Mouse (Mus musculus) liver, embryonic 13.5 days (tissue): ENCODE results near the gene Polr3b. TPM values are rescaled to one million over a fixed set of nuclear protein-coding genes. Genes with fewer than 3 reads are reported as not detected.

Source experiments
- ATAC-seq: fragments of 200-750 bp; cut with Nextera tagmentation; 2 replicates; pipeline ENCODE4 v1.8.0; 2017; ENCODE audit warnings: low read depth, mild to moderate bottlenecking, moderate number of reproducible peaks, moderate library complexity
- DNase-seq: peaks from one replicate; pipeline ENCODE4 v3.0.0; 2022
- H3K27ac ChIP-seq: fragments of 300-500 bp; sonication (generic); 2 replicates; pipeline ENCODE4 v1.5.1; 2015; ENCODE audit warnings: moderate library complexity, mild to moderate bottlenecking, inconsistent platforms
- H3K27me3 ChIP-seq: fragments of 300-500 bp; sonication (generic); 2 replicates; pipeline ENCODE4 v1.6.1; 2015; ENCODE audit warnings: mild to moderate bottlenecking, inconsistent platforms
- H3K36me3 ChIP-seq: fragments of 300-500 bp; sonication (generic); 2 replicates; pipeline ENCODE4 v1.6.1; 2015; ENCODE audit warnings: mild to moderate bottlenecking, inconsistent platforms
- H3K4me1 ChIP-seq: fragments of 300-500 bp; sonication (generic); replicated peaks from 2 replicates; pipeline ENCODE4 v1.6.1; 2015; ENCODE audit warnings: inconsistent platforms
- H3K4me2 ChIP-seq: fragments of 300-500 bp; sonication (generic); 2 replicates; pipeline ENCODE4 v1.6.1; 2015; ENCODE audit warnings: inconsistent platforms, mild to moderate bottlenecking, moderate library complexity
- H3K4me3 ChIP-seq: fragments of 300-500 bp; sonication (generic); replicated peaks from 2 replicates; pipeline ENCODE4 v1.5.1; 2015; ENCODE audit warnings: mild to moderate bottlenecking, inconsistent platforms
- H3K9ac ChIP-seq: fragments of 300-500 bp; sonication (generic); 2 replicates; pipeline ENCODE4 v1.6.1; 2015; ENCODE audit warnings: mild to moderate bottlenecking, inconsistent platforms
- H3K9me3 ChIP-seq: fragments of 300-500 bp; sonication (generic); replicated peaks from 2 replicates; pipeline ENCODE4 v1.6.1; 2016; ENCODE audit warnings: inconsistent platforms
- WGBS: fragments of 180-500 bp; shearing (Covaris S2); methylation state at CpG from one replicate; pipeline ENCODE4 v1.1.7; 2015; ENCODE audit not compliant: insufficient replicate concordance; 5-methylcytosine and 5-hydroxymethylcytosine counted together
- polyA plus RNA-seq: library from polyadenylated mRNA; unstranded; fragments of >200 nt; fragmentation: Nextera tagmentation; extraction: Ambion mirVana; gene quantifications from 2 replicates; pipeline ENCODE4 v1.2.1, GENCODE M21; 2015

Gene Polr3b
- polyA plus RNA-seq, 1 experiment from 2014 or later, result 5.7 TPM

DNA sequence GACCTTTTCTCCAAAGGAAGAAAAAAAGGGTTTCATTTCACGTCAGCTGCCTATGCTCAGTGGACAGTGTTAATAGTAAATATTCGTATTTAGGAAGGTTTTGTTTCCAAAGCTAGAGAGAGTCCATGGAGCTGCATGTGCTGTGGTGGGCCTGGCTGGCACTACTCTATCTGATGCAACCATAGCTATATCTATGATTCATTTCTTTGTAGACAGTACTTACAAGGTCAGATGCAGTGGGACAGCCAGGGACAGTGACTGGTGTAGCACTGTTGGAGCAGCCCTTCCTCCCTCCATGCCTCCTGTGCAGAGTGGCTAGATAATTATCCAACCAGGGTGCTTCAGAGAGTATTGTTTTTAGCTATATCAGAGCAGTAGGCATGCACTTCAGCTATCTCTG, 9.8 kb upstream of the Polr3b start:
- Histone ChIP-seq H3K4me3 (no peak overlapping the region), H3K9me3 (no peaks in the 10 kb centered on the region), H3K27ac (no peak overlapping the region), H3K36me3 (no peaks in the 10 kb centered on the region; the same call in 1 of the 2 replicates), H3K4me1 (peaks cover 14% of the 10 kb centered on the region), H3K27me3 (no peaks in the 10 kb centered on the region), H3K4me2 (no peak overlapping the region), H3K9ac (no peak overlapping the region)
- DNase-seq, result no peak
- ATAC-seq, result no peak
- WGBS, result 48% methylated on average over 2 of the region's 2 CpGs

DNA sequence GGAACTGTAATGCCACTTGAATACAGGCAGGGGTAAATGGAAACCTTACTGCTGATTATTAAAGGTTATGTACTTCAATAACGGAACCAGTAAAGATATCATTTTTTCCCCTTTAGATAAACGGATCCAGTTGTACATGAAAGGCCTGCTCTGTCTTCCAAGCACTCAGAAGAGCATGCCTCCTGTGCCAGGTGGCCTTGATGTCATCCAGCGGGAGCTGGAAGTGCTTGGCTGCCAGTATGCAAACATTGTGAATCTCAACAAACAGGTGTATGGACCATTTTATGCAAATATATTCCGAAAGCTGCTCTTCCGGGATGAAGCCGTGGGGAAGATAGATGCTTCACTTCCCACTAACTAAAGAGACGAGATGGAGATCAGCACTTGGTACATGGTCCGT, 8.7 kb upstream of the Polr3b start:
- Histone ChIP-seq H3K9ac (no peak overlapping the region), H3K27ac (no peak overlapping the region), H3K27me3 (no peaks in the 10 kb centered on the region), H3K4me1 (peaks cover 14% of the 10 kb centered on the region), H3K4me3 (no peak overlapping the region), H3K9me3 (no peaks in the 10 kb centered on the region), H3K36me3 (no peaks in the 10 kb centered on the region; the same call in 1 of the 2 replicates), H3K4me2 (no peak overlapping the region)
- DNase-seq (no peak), ATAC-seq (no peak)
- 75% methylated on average over 8 of the region's 8 CpGs for WGBS

GRCm38 (mm10) chr10:84615076-84615475, 7.0 kb upstream of the Polr3b start:
- H3K4me3 ChIP-seq, result no peak overlapping the region
- H3K9me3 ChIP-seq, result no peaks in the 10 kb centered on the region
- WGBS, result 47% methylated on average over 3 of the region's 3 CpGs
- H3K27me3 ChIP-seq, result no peaks in the 10 kb centered on the region
- DNase-seq, result no peak
- ATAC-seq, result no peak
- H3K4me1 ChIP-seq, result peaks cover 14% of the 10 kb centered on the region
- no peak overlapping the region for H3K9ac ChIP-seq
- H3K4me2 ChIP-seq, result no peak overlapping the region
- no peaks in the 10 kb centered on the region; the same call in 1 of the 2 replicates for H3K36me3 ChIP-seq
- no peak overlapping the region for H3K27ac ChIP-seq

DNA sequence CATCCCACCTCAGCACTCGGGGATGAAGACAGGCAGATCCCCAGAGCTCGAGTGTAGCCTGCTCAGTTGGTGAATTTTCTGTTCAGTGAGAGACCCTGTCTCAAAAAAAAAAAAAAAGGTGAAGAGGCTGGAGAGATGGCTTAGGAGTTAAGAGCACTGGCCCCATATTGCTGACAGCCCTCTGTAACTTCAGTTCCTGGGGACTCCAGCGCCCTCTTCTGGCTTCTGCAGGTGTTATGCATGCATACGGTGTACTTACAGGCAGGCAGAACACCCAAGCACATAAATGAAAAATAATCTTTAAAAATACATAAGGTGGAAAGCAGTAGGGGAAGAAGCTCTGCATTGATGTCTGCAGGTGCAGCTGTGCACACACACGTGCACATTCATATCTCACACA, 9.1 kb downstream of the Polr3b start:
- WGBS, result 60% methylated on average over 5 of the region's 5 CpGs
- no peak overlapping the region for H3K4me2 ChIP-seq
- no peaks in the 10 kb centered on the region for H3K9me3 ChIP-seq
- H3K27ac ChIP-seq, result no peak overlapping the region
- no peak overlapping the region for H3K9ac ChIP-seq
- DNase-seq, result no peak
- no peaks in the 10 kb centered on the region for H3K4me1 ChIP-seq
- H3K27me3 ChIP-seq, result no peaks in the 10 kb centered on the region
- peak; percentile 31; the same call in 1 of the 2 replicates for ATAC-seq
- no peak overlapping the region for H3K4me3 ChIP-seq
- peaks cover 32% of the 10 kb centered on the region for H3K36me3 ChIP-seq

GRCm38 (mm10) chr10:84632005-84632404, 9.9 kb downstream of the Polr3b start:
- 89% methylated on average over 4 of the region's 4 CpGs for WGBS

GRCm38 (mm10) chr10:84636656-84637055, 14.6 kb downstream of the Polr3b start:
- H3K27me3 ChIP-seq, result no peaks in the 10 kb centered on the region
- ATAC-seq (no peak), DNase-seq (no peak)
- peaks cover 55% of the 10 kb centered on the region for H3K36me3 ChIP-seq
- no peak overlapping the region for H3K4me2 ChIP-seq
- H3K9me3 ChIP-seq, result no peaks in the 10 kb centered on the region
- WGBS, result 90% methylated on average over 10 of the region's 10 CpGs
- H3K9ac ChIP-seq, result no peak overlapping the region
- H3K4me1 ChIP-seq, result peaks cover 19% of the 10 kb centered on the region
- no peak overlapping the region for H3K4me3 ChIP-seq
- no peak overlapping the region for H3K27ac ChIP-seq

More at GRCm38 (mm10) chr10:84632005-84632404, 9.9 kb downstream of the Polr3b start:
- H3K9me3 ChIP-seq, result no peaks in the 10 kb centered on the region
- no peak overlapping the region for H3K4me2 ChIP-seq
- H3K27me3 ChIP-seq, result no peaks in the 10 kb centered on the region
- H3K36me3 ChIP-seq, result peaks cover 40% of the 10 kb centered on the region
- no peak overlapping the region for H3K27ac ChIP-seq
- H3K4me1 ChIP-seq, result no peaks in the 10 kb centered on the region
- no peak for DNase-seq
- no peak overlapping the region for H3K4me3 ChIP-seq
- no peak overlapping the region for H3K9ac ChIP-seq
- ATAC-seq, result no peak

GRCm38 (mm10) chr10:84638382-84638781, 16.3 kb downstream of the Polr3b start:
- DNase-seq (no peak), ATAC-seq (no peak)
- H3K4me3 ChIP-seq, result no peak overlapping the region
- H3K4me2 ChIP-seq, result no peak overlapping the region
- peaks cover 41% of the 10 kb centered on the region for H3K36me3 ChIP-seq
- 82% methylated on average over 4 of the region's 4 CpGs for WGBS
- no peaks in the 10 kb centered on the region for H3K27me3 ChIP-seq
- no peak overlapping the region; the same call in 1 of the 2 replicates for H3K9ac ChIP-seq
- H3K9me3 ChIP-seq, result no peaks in the 10 kb centered on the region
- peak overlapping the region; percentile 82 for H3K27ac ChIP-seq
- peaks cover 19% of the 10 kb centered on the region for H3K4me1 ChIP-seq

DNA sequence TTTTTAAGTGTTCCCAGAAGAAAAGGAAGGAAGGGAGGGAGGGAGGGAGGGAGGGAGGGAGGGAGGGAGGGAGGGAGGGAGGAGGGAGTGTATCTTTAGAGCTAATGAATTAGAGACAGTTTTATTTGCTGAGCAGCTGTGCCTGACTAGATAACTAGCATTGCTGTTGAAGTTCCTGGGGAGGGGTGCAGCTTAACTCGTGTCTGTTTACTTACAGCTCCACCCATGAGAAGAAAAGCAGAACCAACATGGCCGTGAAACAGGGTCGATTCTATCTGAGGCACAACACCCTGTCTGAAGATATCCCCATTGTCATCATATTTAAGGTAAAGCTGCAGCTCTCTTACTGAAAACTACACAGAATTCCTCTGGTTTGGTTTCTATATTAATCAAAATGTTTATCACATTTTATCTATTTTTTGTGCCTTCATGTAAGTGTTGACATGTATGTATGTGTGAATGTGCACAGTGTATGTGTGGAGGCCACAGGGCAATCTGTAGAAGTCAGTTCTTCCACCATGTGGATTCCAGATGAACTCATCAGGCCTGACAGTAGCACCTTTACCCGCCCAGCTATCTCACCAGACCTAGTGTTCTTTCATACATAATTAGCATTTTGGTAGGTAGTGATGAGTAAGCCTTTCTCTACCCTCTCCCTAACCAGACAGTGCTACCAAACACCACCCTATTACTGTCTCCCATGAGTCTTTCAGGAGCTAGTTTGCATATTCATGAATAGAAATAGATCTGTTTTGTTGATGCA, 17.6 kb downstream of the Polr3b start:
- H3K9me3 ChIP-seq, result no peaks in the 10 kb centered on the region
- 26% methylated on average over 4 of the region's 4 CpGs for WGBS
- no peaks in the 10 kb centered on the region for H3K27me3 ChIP-seq
- peak overlapping the region; percentile 35 for H3K4me2 ChIP-seq
- ATAC-seq, result peak; percentile 95
- peak; percentile 46 for DNase-seq
- peaks cover 34% of the 10 kb centered on the region for H3K36me3 ChIP-seq
- peak overlapping the region; percentile 20; the same call in 1 of the 2 replicates for H3K4me3 ChIP-seq
- peaks cover 19% of the 10 kb centered on the region for H3K4me1 ChIP-seq
- peak overlapping the region; percentile 82 for H3K27ac ChIP-seq
- no peak overlapping the region for H3K9ac ChIP-seq

DNA sequence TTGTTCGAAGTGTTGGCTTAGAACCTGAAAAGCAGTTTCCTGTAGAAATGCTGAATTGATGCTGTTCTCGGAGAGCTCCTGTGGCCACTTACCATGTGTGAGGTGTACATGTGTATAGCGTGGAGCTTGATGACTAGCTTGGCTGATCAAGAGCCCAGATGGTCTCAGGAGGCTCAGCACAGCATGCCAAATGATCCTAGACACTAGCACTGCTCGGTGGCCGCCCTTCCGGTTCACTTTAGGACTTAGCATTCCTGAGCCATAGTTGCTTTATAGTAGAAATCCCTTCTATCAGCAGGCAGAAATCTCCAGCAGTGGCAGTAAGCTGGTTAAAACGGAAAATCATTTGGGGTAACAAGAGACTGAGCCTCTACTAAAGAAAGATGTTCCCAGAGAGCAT, 18.8 kb downstream of the Polr3b start:
- WGBS, result 86% methylated on average over 7 of the region's 7 CpGs

DNA sequence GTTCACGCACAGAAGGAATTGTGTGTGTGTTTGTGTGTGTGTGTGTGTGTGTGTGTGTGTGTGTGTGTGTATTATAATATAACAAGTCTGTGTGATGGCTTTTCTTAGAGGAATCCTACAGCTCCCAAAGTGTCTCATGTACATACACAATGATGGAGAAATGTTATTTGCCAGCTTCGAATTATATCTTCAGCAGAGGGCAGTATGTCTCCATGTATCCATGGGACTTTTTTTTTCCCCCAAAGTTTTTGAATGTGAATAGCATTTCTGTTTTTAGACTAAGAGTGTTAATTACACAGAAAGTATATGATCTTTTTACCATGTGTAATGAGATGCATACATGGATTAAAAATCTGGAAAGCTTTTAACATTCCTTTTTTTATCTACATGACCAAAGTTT, 19.5 kb downstream of the Polr3b start:
- H3K4me2 ChIP-seq, result no peak overlapping the region
- ATAC-seq, result no peak
- 69% methylated on average over 2 of the region's 2 CpGs for WGBS
- H3K36me3 ChIP-seq, result peaks cover 31% of the 10 kb centered on the region
- H3K27ac ChIP-seq, result no peak overlapping the region; the same call in 1 of the 2 replicates
- peaks cover 19% of the 10 kb centered on the region for H3K4me1 ChIP-seq
- H3K4me3 ChIP-seq, result no peak overlapping the region
- no peak overlapping the region for H3K9ac ChIP-seq
- no peaks in the 10 kb centered on the region for H3K9me3 ChIP-seq
- no peaks in the 10 kb centered on the region for H3K27me3 ChIP-seq
- no peak for DNase-seq

More for the DNA sequence above, 18.8 kb downstream of the Polr3b start:
- H3K9ac ChIP-seq, result no peak overlapping the region
- no peaks in the 10 kb centered on the region for H3K9me3 ChIP-seq
- H3K27me3 ChIP-seq, result no peaks in the 10 kb centered on the region
- ATAC-seq (no peak), DNase-seq (no peak)
- peak overlapping the region; percentile 80 for H3K27ac ChIP-seq
- no peak overlapping the region for H3K4me3 ChIP-seq
- no peak overlapping the region for H3K4me2 ChIP-seq
- peaks cover 34% of the 10 kb centered on the region for H3K36me3 ChIP-seq
- H3K4me1 ChIP-seq, result peaks cover 19% of the 10 kb centered on the region

DNA sequence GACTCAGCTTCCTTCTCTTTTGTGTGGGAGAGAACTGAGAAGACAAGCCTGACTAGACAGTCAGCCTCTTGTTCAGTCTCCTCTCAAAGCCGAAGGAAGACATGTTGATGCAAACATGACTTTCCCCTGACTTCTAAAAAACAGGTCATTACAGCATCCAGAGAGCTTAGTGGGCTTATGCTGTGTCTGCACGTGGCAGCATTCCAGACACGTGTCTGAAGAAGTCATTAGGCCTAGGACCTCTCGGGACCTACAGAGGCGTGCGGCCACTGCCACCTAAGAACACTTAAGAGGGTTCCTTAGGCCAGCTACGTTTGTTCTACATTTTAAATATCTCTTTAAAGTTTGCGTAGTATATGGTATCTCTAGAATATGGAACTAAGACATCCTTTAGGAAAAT, 23.8 kb downstream of the Polr3b start:
- H3K9ac ChIP-seq, result no peak overlapping the region
- no peak overlapping the region for H3K4me2 ChIP-seq
- H3K27ac ChIP-seq, result no peak overlapping the region
- DNase-seq (no peak), ATAC-seq (no peak)
- no peaks in the 10 kb centered on the region for H3K9me3 ChIP-seq
- H3K4me1 ChIP-seq, result peaks cover 12% of the 10 kb centered on the region
- peaks cover 21% of the 10 kb centered on the region for H3K36me3 ChIP-seq
- no peak overlapping the region for H3K4me3 ChIP-seq
- no peaks in the 10 kb centered on the region for H3K27me3 ChIP-seq
- WGBS, result 80% methylated on average over 8 of the region's 8 CpGs
